Mouse (Mus musculus): ENCODE data around the gene Sertad4. TPM values are rescaled to one million over a fixed set of nuclear protein-coding genes. Genes with fewer than 3 reads are reported as not detected.

Sertad4 gene
- 0.42 and 0.50 TPM in 2 replicates for polyA plus RNA-seq (2012; rRNA removed)

DNA sequence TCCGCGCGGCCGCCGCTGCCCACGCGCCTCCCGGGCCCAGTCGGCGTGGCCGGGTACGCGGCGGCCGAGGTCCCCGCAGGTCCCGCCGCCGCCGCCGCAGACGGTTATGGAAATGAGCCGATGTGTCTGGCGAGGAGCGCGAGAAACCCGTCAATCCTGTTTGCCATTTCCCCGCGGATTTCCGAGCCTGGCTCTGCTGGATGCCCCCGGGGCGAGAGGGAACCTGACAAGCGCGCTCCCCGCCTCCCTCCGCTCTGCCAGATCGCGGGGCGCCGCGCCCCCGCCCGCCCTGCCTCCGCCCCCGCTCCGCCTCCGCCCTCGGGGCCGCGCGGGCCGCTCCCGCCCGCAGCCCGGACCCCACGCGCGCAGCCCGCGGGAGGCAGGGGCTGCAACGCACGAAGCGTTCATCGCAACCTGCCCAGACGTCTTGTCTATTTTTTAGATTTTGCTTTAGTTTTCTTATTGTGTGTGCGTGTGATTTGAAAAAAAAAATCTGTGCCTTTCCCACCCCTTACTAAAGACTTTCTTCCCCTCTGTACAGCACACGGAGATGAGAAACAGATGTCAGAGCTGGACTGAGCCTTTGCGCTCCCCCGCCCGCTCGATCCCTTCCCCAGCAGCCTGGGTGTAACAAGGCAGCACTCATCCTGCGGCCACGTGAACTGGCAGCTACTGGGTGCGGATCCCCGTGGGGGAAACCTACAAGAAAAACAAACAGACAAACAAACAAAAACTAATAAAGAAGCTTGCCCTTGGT, at the start of gene Sertad4:
Gene Sertad4 (minus strand): TSS at position 283 of the 757 bp plus-strand sequence.
- H3K36me3 ChIP-seq (ENCODE audit: control insufficient read depth, insufficient read depth, low read length), result no peaks in the 10 kb centered on the region
- 2% methylated on average over 69 of the region's 75 CpGs for WGBS
- H3K27me3 ChIP-seq (ENCODE audit: control insufficient read depth, insufficient read depth, low read length), result peaks cover 13% of the 10 kb centered on the region
- DNase-seq (ENCODE audit: low read depth in 1 of 2, low spot score in 2 of 2), result no peak
- H3K27ac ChIP-seq (ENCODE audit: insufficient read depth, low read length), result no peak within 1 kb of the TSS
- peak within 1 kb of the TSS; percentile 53 for H3K4me3 ChIP-seq (ENCODE audit: extremely low read depth, insufficient read depth, insufficient read length)
- peaks cover 9% of the 10 kb centered on the region for H3K4me1 ChIP-seq (ENCODE audit: control insufficient read depth, insufficient read depth, insufficient read length)
- TF ChIP-seq CTCF (IDR thresholded peaks at IDR 0.05; ENCODE audit: extremely low read depth, insufficient read depth, insufficient read length, insufficient replicate concordance), result no peak
- TF ChIP-seq POLR2A (IDR thresholded peaks at IDR 0.05; ENCODE audit: low read depth, low read length), result no peak

DNA sequence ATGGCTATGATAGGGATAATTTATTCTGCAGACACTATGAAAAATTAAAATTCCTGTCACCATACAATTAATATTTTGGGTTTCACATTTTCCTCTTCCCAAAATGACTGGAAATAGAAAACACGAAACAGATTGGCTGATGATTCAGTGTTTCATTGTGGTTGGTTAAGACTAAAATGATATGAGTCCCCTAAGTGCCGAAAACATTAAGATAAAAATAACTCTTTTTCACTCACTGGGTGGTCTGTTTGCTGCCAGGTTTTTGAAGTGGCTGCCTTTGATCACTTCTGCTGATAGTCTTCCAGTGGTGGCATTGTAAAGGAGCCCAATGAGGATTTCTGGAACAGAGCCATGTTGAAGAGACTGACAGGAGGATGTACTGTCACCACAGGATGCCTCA, 46.0 kb upstream of the Sertad4 start:
- Histone ChIP-seq H3K27me3 (ENCODE audit: control insufficient read depth, insufficient read depth, low read length) (no peaks in the 10 kb centered on the region), H3K27ac (ENCODE audit: insufficient read depth, low read length) (no peak overlapping the region), H3K36me3 (ENCODE audit: control insufficient read depth, insufficient read depth, low read length) (no peaks in the 10 kb centered on the region), H3K4me3 (ENCODE audit: extremely low read depth, insufficient read depth, insufficient read length) (no peak overlapping the region), H3K4me1 (ENCODE audit: control insufficient read depth, insufficient read depth, insufficient read length) (no peaks in the 10 kb centered on the region)
- DNase-seq (ENCODE audit: low read depth in 1 of 2, low spot score in 2 of 2), result no peak
- TF ChIP-seq POLR2A (IDR thresholded peaks at IDR 0.05; ENCODE audit: low read depth, low read length) (no peak), CTCF (IDR thresholded peaks at IDR 0.05; ENCODE audit: extremely low read depth, insufficient read depth, insufficient read length, insufficient replicate concordance) (no peak)
- 67% methylated on average over 2 of the region's 2 CpGs for WGBS

DNA sequence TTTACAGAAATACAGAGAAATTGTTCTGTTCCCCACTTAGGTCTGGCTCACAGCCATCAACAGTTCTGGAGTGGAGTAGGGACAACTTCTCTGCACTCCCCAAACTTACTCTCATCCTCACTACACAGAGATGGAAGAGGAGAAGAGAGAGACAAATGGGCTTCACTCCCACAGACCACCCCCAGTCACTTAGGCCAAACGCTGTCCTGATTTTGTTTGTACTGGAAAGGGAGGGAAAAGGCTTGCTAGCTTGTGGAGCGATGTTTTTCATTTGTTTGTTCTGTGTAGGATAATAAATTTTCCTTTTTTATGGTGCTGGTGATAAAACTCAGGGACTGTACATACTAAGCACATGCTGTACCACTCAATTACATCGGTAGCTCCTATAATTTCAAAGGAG, 45.4 kb upstream of the Sertad4 start:
- H3K4me1 ChIP-seq (ENCODE audit: control insufficient read depth, insufficient read depth, insufficient read length), result no peaks in the 10 kb centered on the region
- no peaks in the 10 kb centered on the region for H3K27me3 ChIP-seq (ENCODE audit: control insufficient read depth, insufficient read depth, low read length)
- no peak overlapping the region for H3K27ac ChIP-seq (ENCODE audit: insufficient read depth, low read length)
- no peak overlapping the region for H3K4me3 ChIP-seq (ENCODE audit: extremely low read depth, insufficient read depth, insufficient read length)
- no peaks in the 10 kb centered on the region for H3K36me3 ChIP-seq (ENCODE audit: control insufficient read depth, insufficient read depth, low read length)
- WGBS, result 87% methylated on average over 3 of the region's 3 CpGs
- TF ChIP-seq CTCF (IDR thresholded peaks at IDR 0.05; ENCODE audit: extremely low read depth, insufficient read depth, insufficient read length, insufficient replicate concordance), result no peak
- no peak for TF ChIP-seq POLR2A (IDR thresholded peaks at IDR 0.05; ENCODE audit: low read depth, low read length)
- no peak for DNase-seq (ENCODE audit: low read depth in 1 of 2, low spot score in 2 of 2)

DNA sequence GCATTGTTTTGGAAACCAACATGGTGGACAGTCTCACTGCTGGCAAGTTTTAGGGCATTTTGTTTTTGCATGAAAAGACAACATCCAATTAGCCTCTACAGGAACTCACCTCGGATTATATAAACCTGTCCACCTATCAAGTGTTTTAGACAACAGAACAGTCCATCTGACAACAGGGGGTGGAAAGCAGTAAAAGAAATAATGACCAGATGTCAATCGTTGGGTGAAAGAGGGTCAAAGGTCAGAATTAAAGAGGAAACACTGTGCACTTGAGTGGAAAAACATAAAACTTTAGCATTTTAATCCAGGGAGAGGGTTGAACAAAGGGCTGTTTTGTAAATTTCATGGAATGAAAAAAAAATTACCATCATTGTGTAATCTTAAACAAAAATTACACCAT, 43.2 kb upstream of the Sertad4 start:
- DNase-seq (ENCODE audit: low read depth in 1 of 2, low spot score in 2 of 2), result no peak
- 71% methylated on average over 2 of the region's 2 CpGs for WGBS
- H3K27ac ChIP-seq (ENCODE audit: insufficient read depth, low read length), result no peak overlapping the region

DNA sequence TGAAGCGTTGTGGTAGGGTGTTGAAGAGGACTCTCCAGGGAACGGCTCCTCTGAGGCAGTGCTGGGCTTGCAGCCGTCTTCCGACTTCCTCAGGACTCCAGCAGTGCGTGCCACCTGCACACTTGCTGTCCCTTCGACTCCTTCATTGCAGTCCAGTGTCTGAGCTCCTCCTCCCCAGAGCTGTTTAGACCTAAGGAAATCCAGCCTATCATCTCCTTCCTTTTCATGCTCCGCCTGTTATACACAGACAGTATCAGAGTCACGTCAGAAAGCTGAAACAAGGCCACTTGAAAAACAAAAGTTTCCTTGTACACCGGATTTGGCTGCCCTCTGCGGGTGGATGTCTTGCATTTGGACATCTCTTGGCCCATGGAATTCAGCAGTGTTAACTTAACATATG, 41.7 kb upstream of the Sertad4 start:
- TF ChIP-seq CTCF (IDR thresholded peaks at IDR 0.05; ENCODE audit: extremely low read depth, insufficient read depth, insufficient read length, insufficient replicate concordance) (no peak), POLR2A (IDR thresholded peaks at IDR 0.05; ENCODE audit: low read depth, low read length) (no peak)
- Histone ChIP-seq H3K4me1 (ENCODE audit: control insufficient read depth, insufficient read depth, insufficient read length) (no peaks in the 10 kb centered on the region), H3K27ac (ENCODE audit: insufficient read depth, low read length) (no peak overlapping the region), H3K4me3 (ENCODE audit: extremely low read depth, insufficient read depth, insufficient read length) (no peak overlapping the region), H3K36me3 (ENCODE audit: control insufficient read depth, insufficient read depth, low read length) (no peaks in the 10 kb centered on the region), H3K27me3 (ENCODE audit: control insufficient read depth, insufficient read depth, low read length) (no peaks in the 10 kb centered on the region)
- 63% methylated on average over 10 of the region's 10 CpGs for WGBS
- DNase-seq (ENCODE audit: low read depth in 1 of 2, low spot score in 2 of 2), result no peak

More for the DNA sequence above, 43.2 kb upstream of the Sertad4 start:
- Histone ChIP-seq H3K4me1 (ENCODE audit: control insufficient read depth, insufficient read depth, insufficient read length) (no peaks in the 10 kb centered on the region), H3K36me3 (ENCODE audit: control insufficient read depth, insufficient read depth, low read length) (no peaks in the 10 kb centered on the region), H3K4me3 (ENCODE audit: extremely low read depth, insufficient read depth, insufficient read length) (no peak overlapping the region), H3K27me3 (ENCODE audit: control insufficient read depth, insufficient read depth, low read length) (no peaks in the 10 kb centered on the region)
- no peak for TF ChIP-seq CTCF (IDR thresholded peaks at IDR 0.05; ENCODE audit: extremely low read depth, insufficient read depth, insufficient read length, insufficient replicate concordance)
- no peak for TF ChIP-seq POLR2A (IDR thresholded peaks at IDR 0.05; ENCODE audit: low read depth, low read length)

DNA sequence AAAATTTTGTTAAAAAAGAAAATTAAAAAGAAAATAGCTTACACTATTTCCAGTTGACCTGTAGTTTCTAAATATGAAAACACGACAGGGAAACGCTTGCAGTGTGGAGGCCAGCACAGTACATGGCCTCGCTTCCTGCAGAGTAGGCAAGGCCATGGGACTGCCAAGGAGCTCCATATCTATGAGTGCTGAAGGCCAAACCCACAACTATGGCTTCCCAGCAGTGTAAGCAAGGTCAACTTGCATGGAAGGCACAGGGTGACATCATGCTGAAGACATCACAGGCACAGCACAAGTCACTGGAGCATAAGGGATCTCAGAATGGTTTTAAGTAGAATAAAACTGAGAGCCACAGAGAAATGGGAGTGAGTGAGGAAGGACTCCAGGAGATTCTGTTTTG, 40.5 kb upstream of the Sertad4 start:
- Histone ChIP-seq H3K27me3 (ENCODE audit: control insufficient read depth, insufficient read depth, low read length) (no peaks in the 10 kb centered on the region), H3K4me3 (ENCODE audit: extremely low read depth, insufficient read depth, insufficient read length) (no peak overlapping the region), H3K27ac (ENCODE audit: insufficient read depth, low read length) (no peak overlapping the region), H3K4me1 (ENCODE audit: control insufficient read depth, insufficient read depth, insufficient read length) (no peaks in the 10 kb centered on the region), H3K36me3 (ENCODE audit: control insufficient read depth, insufficient read depth, low read length) (no peaks in the 10 kb centered on the region)
- TF ChIP-seq POLR2A (IDR thresholded peaks at IDR 0.05; ENCODE audit: low read depth, low read length), result no peak
- no peak for TF ChIP-seq CTCF (IDR thresholded peaks at IDR 0.05; ENCODE audit: extremely low read depth, insufficient read depth, insufficient read length, insufficient replicate concordance)
- WGBS, result 86% methylated on average over 3 of the region's 3 CpGs
- DNase-seq (ENCODE audit: low read depth in 1 of 2, low spot score in 2 of 2), result no peak

DNA sequence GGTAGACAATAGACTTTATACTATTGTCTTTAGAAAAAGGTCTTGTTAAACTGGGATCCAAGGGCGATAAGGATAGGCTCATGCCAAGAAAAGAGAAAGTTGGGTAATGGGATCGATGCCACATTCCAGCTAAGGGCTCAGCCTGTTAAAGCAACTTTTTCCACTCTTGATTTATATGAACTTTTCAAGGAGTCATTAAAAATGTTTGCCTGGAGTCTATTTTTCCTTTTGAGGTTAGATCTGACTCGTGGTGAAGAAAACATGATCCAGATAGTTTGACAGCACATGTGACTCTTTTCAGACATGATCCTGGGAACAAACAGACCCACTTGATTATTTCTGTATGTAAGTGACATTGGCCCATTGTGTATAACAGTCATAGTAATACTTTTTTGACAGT, 35.2 kb upstream of the Sertad4 start:
- Histone ChIP-seq H3K4me1 (ENCODE audit: control insufficient read depth, insufficient read depth, insufficient read length) (no peaks in the 10 kb centered on the region), H3K27ac (ENCODE audit: insufficient read depth, low read length) (no peak overlapping the region), H3K4me3 (ENCODE audit: extremely low read depth, insufficient read depth, insufficient read length) (no peak overlapping the region), H3K27me3 (ENCODE audit: control insufficient read depth, insufficient read depth, low read length) (no peaks in the 10 kb centered on the region), H3K36me3 (ENCODE audit: control insufficient read depth, insufficient read depth, low read length) (no peaks in the 10 kb centered on the region)
- 69% methylated on average over 3 of the region's 3 CpGs for WGBS
- DNase-seq (ENCODE audit: low read depth in 1 of 2, low spot score in 2 of 2), result no peak
- TF ChIP-seq CTCF (IDR thresholded peaks at IDR 0.05; ENCODE audit: extremely low read depth, insufficient read depth, insufficient read length, insufficient replicate concordance) (no peak), POLR2A (IDR thresholded peaks at IDR 0.05; ENCODE audit: low read depth, low read length) (no peak)
